Comparison of ENCODE assay signal across 8 mouse cellular contexts in genomic region chr15:86112707-86113341, GRCm38 (mm10). TPM values are rescaled to one million over a fixed set of nuclear protein-coding genes. Genes with fewer than 3 reads are reported as not detected.
DNase-seq lines count a peak whose midpoint lies in the region; ATAC-seq and TF ChIP-seq lines count a peak whose summit lies in the region.

No protein-coding gene starts in this region.

- ATAC-seq in lung, embryonic 15.5 days (ENCODE audit: borderline replicate concordance, extremely low read depth, low FRiP score, low TSS enrichment) = no peak
- no peak for ATAC-seq in heart, postnatal 0 days (ENCODE audit: insufficient read depth, low read depth)
- ATAC-seq in midbrain, embryonic 16.5 days = peak; percentile 43

- TF ChIP-seq POLR2A in cerebellum, adult 2 months (IDR thresholded peaks at IDR 0.05; ENCODE audit: borderline replicate concordance, insufficient read depth, low read length) = no peak

- TF ChIP-seq EP300 in heart, postnatal 0 days (IDR thresholded peaks at IDR 0.05; ENCODE audit: low read depth) = no peak

- 28% methylated on average over 10 of the region's 10 CpGs for WGBS in lung, embryonic 15.5 days
- WGBS in cerebellum, adult 2 months = 7% methylated on average over 10 of the region's 10 CpGs
- 16% methylated on average over 10 of the region's 10 CpGs for whole genome bisulfite sequencing in heart, postnatal 0 days
- WGBS in midbrain, embryonic 16.5 days = 8% methylated on average over 10 of the region's 10 CpGs

- H3K9me3 ChIP-seq in lung, embryonic 15.5 days = no peaks in the 10 kb centered on the region
- no peaks in the 10 kb centered on the region for H3K9me3 ChIP-seq in heart, postnatal 0 days (replicated peaks; ENCODE audit: control insufficient read depth, low read length)
- no peaks in the 10 kb centered on the region for H3K9me3 ChIP-seq in midbrain, embryonic 16.5 days (replicated peaks; ENCODE audit: control insufficient read depth, low read length, poor library complexity, severe bottlenecking)

- 0 out of 2 replicates have a peak overlapping the region, but pooled peaks have one; percentile 16 for H3K9ac ChIP-seq in lung, embryonic 15.5 days
- H3K9ac ChIP-seq in heart, postnatal 0 days (replicated peaks; ENCODE audit: low read depth, low read length) = 0 out of 2 replicates have a peak overlapping the region, but pooled peaks have one; percentile 1
- H3K9ac ChIP-seq in midbrain, embryonic 16.5 days (ENCODE audit: low read depth, low read length) = peak overlapping the region; percentile 27

- H3K27ac ChIP-seq in lung, embryonic 15.5 days = peak overlapping the region; percentile 35; the same call in 1 of the 2 replicates
- H3K27ac ChIP-seq in cerebellum, adult 2 months (ENCODE audit: insufficient read depth, low read length) = peak overlapping the region; percentile 45
- peak overlapping the region; percentile 72 for H3K27ac ChIP-seq in heart, postnatal 0 days (ENCODE audit: low read depth)
- H3K27ac ChIP-seq in midbrain, embryonic 16.5 days (ENCODE audit: low read length) = peak overlapping the region; percentile 80

- no peak overlapping the region for H3K4me3 ChIP-seq in lung, embryonic 15.5 days
- no peak overlapping the region for H3K4me3 ChIP-seq in cerebellum, adult 2 months (replicated peaks; ENCODE audit: insufficient read depth, low read depth, low read length)
- H3K4me3 ChIP-seq in heart, postnatal 0 days (ENCODE audit: low read depth, low read length) = no peak overlapping the region
- no peak overlapping the region for H3K4me3 ChIP-seq in midbrain, embryonic 16.5 days (ENCODE audit: low read depth, low read length)

- H3K4me2 ChIP-seq in lung, embryonic 15.5 days = peak overlapping the region; percentile 35; the same call in 1 of the 2 replicates
- H3K4me2 ChIP-seq in heart, postnatal 0 days (ENCODE audit: low read depth, low read length) = no peak overlapping the region
- peak overlapping the region; percentile 19; the same call in 1 of the 2 replicates for H3K4me2 ChIP-seq in midbrain, embryonic 16.5 days (ENCODE audit: low read length)

- no peak for DNase-seq in lung, postnatal 25 days (ENCODE audit: low spot score)
- DNase-seq in cerebellum, adult 2 months = peak; percentile 70 to 81
- peak; percentile 41 for DNase-seq in heart, postnatal 0 days (ENCODE audit: low spot score)
- no peak for DNase-seq in gastrocnemius, postnatal 10 days
- no peak for DNase-seq in ovary, postnatal 36 days (ENCODE audit: low spot score)
- no peak for DNase-seq in layer of hippocampus, postnatal 36 days

- no peaks in the 10 kb centered on the region for H3K27me3 ChIP-seq in lung, embryonic 15.5 days
- H3K27me3 ChIP-seq in cerebellum, adult 2 months (ENCODE audit: control insufficient read depth, insufficient read depth, low read length) = no peaks in the 10 kb centered on the region
- H3K27me3 ChIP-seq in heart, postnatal 0 days (ENCODE audit: control insufficient read depth, insufficient read depth, low read length) = no peaks in the 10 kb centered on the region
- H3K27me3 ChIP-seq in midbrain, embryonic 16.5 days (ENCODE audit: control insufficient read depth, insufficient read depth, low read depth, low read length) = no peaks in the 10 kb centered on the region

- peaks cover 16% of the 10 kb centered on the region for H3K4me1 ChIP-seq in lung, embryonic 15.5 days
- peaks cover 63% of the 10 kb centered on the region for H3K4me1 ChIP-seq in cerebellum, adult 2 months (ENCODE audit: control insufficient read depth, insufficient read depth, low read length)
- H3K4me1 ChIP-seq in heart, postnatal 0 days (ENCODE audit: control insufficient read depth, insufficient read depth) = peaks cover 74% of the 10 kb centered on the region
- H3K4me1 ChIP-seq in midbrain, embryonic 16.5 days (ENCODE audit: control insufficient read depth, insufficient read depth, low read length) = peaks cover 35% of the 10 kb centered on the region

- no peak for TF ChIP-seq CTCF in cerebellum, adult 2 months (IDR thresholded peaks at IDR 0.05; ENCODE audit: borderline replicate concordance, insufficient read depth, low read depth, low read length)
- no peak for TF ChIP-seq CTCF in heart, postnatal 0 days (IDR thresholded peaks at IDR 0.05; ENCODE audit: low read depth)

- no peaks in the 10 kb centered on the region for H3K36me3 ChIP-seq in lung, embryonic 15.5 days
- H3K36me3 ChIP-seq in heart, postnatal 0 days (replicated peaks; ENCODE audit: control insufficient read depth, insufficient read depth, low read length) = no peaks in the 10 kb centered on the region
- no peaks in the 10 kb centered on the region for H3K36me3 ChIP-seq in midbrain, embryonic 16.5 days (ENCODE audit: control insufficient read depth, insufficient read depth, low read length)

RNA-seq across cellular contexts. Expression of gene Gramd4, which starts 55.3 kb away (rescaled TPM):
- polyA plus RNA-seq in lung, embryonic 15.5 days (2015; fragmentation: Nextera tagmentation; extraction: Ambion mirVana) = 12.9 and 14.6 TPM in 2 replicates
- polyA plus RNA-seq in cerebellum, adult 2 months (2012; rRNA removed) = 36.0 and 40.4 TPM in 2 replicates
- 31.8 and 35.0 TPM in 2 replicates for total RNA-seq in heart, postnatal 0 days (2014; rRNA removed; ENCODE audit: low replicate concordance)
- 15.4 and 16.2 TPM in 2 replicates for polyA plus RNA-seq in heart, postnatal 0 days (2015; fragmentation: Nextera tagmentation; extraction: Ambion mirVana)
- polyA plus RNA-seq in midbrain, embryonic 16.5 days (2015; fragmentation: Nextera tagmentation; extraction: Ambion mirVana) = 36.0 and 36.7 TPM in 2 replicates
- 10 to 100 TPM; 11.4 to 11.5 TPM for total RNA-seq in gastrocnemius, postnatal 10 days (2021)
- total RNA-seq in layer of hippocampus, postnatal 36 days (2021) = 10 to 100 TPM; 25.4 to 30.9 TPM

Comparison
In these comparisons a context has a peak if more than half of its experiments do, and no peak if none do; other contexts are left out.
1. DNase-seq: peak in cerebellum, adult 2 months (2 of 2) and heart, postnatal 0 days (single experiment); none in lung, postnatal 25 days (single experiment), gastrocnemius, postnatal 10 days (single experiment), ovary, postnatal 36 days (single experiment) and layer of hippocampus, postnatal 36 days (0 of 2).
2. Peak in every context shown above with its lines, with median percentiles within 50 percentile points of each other: H3K27ac ChIP-seq and H3K9ac ChIP-seq.